Mouse (Mus musculus): ENCODE measurements around the gene Gadd45a. TPM values are rescaled to one million over a fixed set of nuclear protein-coding genes. Genes with fewer than 3 reads are reported as not detected.

The Gadd45a gene
- polyA plus RNA-seq, 2 experiments from 2014 or later, result 5.0 to 9.6 TPM

Other genes with a start within 250 kb of the Gadd45a start
- gene Vmn1r39, start 226.8 kb downstream of the Gadd45a start, polyA plus RNA-seq (2017; shearing (Covaris generic)), result not detected
- 10 to 100 TPM; 15.8 to 21.0 TPM for gene Gng12, start 141.1 kb downstream of the Gadd45a start, polyA plus RNA-seq (2017; shearing (Covaris generic))
- 100 to 1,000 TPM; 188 to 255 TPM for gene Serbp1, start 200.7 kb upstream of the Gadd45a start, polyA plus RNA-seq (2017; shearing (Covaris generic))